Mouse (Mus musculus): ENCODE data around the gene Omp.

Gene Omp

DNA sequence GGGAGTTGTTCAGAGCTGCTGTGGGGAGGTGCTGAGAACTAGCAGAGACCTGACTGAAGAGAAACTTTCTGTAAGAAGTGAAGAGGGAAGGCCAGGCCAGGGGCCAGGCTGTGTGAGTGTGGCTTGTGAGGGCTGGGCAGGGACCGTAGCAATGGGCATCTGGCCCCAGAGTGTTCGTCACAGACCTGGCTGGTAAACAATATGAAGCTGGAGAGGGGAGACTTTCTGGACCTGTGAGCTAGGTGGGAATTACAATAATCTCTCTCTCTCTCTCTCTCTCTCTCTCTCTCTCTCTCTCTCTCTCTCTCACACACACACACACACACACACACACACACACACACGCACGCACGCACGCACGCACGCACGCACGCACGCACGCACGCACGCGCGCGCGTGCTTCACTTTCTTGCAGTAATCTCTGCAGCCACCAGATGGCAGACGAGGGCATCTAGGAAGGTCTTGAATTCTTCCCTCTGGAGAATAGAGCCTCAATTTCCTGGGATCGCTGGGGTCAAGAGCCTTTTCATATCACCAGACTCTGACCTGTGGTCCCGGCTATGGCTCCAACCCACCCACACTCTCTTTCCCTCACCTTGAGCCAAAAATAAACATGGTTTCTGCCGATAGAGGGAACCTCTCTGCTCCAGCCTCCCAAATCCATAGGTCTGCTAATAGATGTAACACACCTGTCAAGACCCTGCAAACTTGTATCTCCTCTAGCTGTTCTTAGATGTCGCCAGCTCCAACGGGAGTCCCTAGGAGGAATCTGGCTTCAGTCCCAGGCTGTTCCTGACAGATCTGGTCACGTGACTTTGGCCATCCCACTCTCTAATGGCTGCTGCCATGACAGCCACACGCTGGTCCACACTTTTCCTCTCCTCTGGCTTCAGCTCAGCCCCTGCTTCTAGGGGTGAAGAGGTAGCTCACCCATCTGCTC, 42.0 kb downstream of the Omp start:
- peak; percentile 49 for DNase-seq (ENCODE audit: low spot score)

DNA sequence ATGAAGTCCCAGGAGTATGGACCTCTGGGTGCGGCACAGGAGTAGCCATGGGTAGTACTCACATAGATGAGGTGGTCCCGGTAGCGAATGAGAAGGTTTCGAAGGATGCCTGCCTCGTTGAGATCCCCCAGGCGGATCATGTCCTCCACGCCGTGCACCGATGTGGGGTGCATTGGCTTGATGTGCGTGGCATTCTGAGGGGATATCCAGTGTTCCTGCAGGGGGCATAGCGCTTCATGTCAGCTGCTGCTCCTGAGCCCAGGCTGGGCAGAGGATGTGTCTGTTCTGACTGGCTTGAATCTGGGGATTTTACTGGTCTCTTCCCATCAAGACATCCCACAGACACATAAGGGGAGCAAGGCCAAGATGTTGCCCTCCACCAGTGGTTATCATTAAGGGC, 42.8 kb downstream of the Omp start:
- DNase-seq (ENCODE audit: low spot score) = no peak

GRCm38 (mm10) chr7:98097557-98097956, 47.7 kb downstream of the Omp start:
- no peak for DNase-seq (ENCODE audit: low spot score)

DNA sequence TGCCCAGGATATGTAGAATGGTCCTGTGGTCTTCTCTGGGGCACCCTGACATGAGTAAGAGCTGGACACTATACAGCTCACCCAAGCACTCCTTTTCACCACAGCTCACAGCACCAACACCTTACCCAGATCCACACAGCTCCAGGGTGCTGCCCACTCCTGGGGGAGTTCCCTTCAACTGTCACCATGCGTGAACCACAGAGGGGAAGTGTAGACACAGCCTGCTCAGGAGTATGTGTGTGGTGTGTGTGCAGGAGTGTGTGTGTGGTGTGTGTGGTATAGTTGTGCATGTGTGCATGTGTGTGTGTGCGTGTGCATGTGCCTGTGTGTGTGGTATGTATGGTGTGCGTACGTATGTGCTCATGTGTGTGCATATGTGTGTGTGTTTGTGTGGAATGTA, 49.5 kb downstream of the Omp start:
- no peak for DNase-seq (ENCODE audit: low spot score)

Data from c-Kit-positive CD71-positive TER-119-positive erythroid progenitor cells, embryonic 14.5 days (primary cell).